Mouse (Mus musculus) fibroblast of lung, adult 2 months (primary cell): ENCODE data around the gene Gal3st3.

Experiments
- DNase-seq: peaks from one replicate; pipeline ENCODE4 v3.0.0-alpha.2; 2011; ENCODE audit warnings: low read depth

Gal3st3 gene

DNA sequence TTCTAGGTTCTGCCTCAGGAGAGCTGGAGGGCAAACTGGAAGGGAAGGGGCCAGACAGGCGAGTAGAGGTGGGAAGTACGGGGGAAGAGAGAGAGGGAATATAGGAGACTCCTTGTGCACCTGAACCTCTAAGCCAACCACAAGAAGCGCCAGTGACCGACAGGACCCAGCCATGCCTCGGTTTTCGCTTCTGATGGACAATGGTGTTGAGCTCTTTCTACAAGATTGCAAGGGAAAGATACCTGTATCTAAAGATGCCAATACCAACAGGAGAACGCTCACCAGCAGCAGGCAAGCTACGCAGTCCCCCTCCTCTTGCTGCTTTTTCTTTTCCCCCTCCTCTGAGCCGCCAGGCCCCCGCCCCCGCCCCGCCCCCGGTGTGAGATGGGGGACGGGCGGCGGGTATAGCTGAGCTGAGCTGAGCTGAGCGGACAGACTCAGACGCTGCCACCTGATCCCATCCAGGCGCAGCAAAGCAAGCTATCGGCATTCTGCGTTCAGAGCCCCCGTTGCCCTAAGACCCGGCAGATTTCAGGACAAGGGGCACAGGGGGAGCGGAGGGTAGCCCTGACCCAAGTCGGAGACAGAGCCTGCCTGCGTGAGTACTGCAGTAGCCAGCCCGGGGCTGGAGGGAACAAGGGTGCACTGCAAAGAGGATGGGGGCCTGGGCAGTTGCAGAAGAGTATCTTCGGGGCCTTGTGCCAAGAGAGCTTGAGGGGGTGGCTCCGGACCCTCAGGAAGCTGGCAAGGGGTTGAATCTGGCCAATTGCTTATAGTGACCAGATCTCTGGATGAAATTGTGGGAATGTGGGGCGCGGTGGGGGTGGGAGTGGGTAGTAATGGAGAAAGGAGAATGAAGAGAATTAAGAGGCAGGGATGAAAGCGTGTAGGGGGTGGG is at the start of gene Gal3st3:
Gene Gal3st3 (plus strand): TSS at position 429 of the 898 bp plus-strand sequence.
- DNase-seq = no peak

DNA sequence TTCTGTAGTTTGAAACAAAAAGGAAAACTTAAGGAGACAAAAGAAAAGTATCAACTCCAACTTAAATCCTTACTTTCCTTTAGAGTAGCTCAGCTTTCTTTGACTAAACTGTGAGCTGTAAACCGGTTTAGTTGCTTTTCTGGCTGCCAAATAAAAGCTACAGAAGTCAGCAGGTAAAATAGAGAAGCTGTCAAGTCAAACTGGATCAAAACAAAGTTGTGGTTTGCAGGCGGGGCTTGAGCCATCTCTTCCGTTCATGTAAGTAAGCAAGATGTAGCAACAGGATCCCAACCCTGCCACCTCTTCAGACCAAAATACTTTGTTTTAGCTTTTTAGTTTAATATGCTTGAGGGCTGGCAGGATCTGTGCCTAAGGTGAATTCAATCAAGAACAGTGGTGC is 41.0 kb upstream of the Gal3st3 start:
- DNase-seq = no peak

DNA sequence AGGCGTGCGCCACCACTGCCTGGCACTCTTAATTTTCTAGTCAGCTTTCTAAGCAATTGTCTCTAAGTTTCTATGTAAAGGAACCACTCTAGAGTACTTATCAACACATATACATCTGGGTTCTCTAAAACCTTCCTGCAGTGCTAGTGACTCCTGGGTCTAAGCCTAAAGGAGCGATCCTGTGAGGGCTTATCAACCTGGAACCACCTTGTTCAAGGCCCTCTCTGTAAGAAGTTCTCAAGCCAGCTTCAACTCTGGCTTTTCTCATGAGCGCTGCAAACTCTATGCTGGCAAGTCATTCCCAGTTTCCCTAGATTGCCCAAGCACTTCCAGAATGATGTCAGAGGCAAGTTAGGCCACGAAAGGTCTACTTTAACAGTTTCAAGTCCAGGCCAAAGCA is 31.1 kb upstream of the Gal3st3 start:
- no peak for DNase-seq

DNA sequence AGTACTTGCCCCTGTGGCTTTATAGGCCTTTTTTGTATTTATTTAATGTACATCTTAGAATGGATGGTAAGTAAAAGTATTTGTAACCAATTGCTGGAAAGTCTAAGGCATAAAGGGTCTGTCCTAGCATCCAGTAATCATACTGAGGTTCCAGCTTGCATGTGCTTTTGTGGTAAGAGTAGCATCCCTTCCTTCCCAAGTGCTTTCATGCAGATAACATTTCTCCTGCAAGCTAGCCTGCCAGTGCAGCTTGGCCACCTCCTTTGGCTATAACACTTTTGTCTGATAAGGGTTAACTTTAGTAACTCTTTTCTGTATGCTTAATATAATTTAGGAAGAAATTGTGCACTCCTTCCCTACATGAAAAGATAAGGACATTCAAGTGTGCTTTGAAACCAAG is 30.1 kb upstream of the Gal3st3 start:
- no peak for DNase-seq

DNA sequence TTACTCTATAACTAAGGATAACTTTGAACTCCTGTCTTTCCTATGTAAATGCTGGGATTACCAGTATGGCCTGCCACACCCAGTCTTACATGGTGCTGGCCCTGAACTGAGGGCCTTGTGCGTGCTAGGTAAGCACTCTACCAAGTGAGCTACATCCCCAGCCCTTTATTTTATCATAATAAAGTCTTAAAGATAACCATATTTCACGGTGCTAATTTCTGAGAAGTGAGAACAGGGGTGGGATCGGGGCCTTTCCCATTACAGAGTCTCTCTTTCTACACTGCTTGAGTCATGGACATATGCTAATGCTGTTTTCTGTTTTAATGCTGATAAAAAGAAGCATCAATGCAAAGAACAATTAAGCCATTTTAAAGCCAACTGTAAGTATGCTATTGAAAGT is 29.3 kb upstream of the Gal3st3 start:
- DNase-seq = no peak

DNA sequence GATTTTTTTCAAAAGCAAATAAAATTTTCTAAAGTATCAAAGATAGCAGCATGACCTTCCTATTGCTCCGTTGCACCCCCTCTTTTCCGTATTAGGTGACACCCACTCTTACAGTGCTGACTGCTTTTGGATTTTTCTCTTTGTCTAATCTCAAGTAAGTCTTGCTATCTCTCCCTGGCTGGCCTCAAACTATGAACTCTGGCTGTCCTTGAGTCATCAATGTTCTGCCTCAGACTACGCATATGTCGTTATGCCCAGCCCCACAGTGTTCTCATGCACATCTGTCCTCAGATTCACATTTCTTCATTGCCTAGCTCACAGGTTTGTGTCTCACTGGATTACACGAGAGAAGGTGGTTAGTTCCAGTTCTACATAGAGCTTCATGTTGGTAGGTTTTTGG is 28.7 kb upstream of the Gal3st3 start:
- DNase-seq = no peak

DNA sequence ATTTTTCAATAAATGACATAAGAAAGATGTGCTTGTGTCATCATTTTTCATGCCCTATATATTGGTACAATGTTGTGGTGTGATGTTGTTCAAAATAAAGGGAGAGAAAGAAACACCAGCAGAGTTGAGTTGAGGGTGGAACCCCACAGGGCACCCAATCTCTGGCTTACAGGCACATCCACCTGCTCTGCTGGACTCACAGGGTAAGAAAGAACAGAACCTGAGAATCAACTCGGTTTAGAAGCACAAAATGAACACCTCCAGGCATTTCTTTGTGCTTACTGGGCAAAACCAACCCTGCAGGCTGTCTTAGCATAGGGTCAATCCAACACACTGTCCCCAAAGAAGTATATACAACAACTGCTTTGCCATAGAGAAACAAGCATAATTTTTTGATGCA is 26.7 kb upstream of the Gal3st3 start:
- no peak for DNase-seq

DNA sequence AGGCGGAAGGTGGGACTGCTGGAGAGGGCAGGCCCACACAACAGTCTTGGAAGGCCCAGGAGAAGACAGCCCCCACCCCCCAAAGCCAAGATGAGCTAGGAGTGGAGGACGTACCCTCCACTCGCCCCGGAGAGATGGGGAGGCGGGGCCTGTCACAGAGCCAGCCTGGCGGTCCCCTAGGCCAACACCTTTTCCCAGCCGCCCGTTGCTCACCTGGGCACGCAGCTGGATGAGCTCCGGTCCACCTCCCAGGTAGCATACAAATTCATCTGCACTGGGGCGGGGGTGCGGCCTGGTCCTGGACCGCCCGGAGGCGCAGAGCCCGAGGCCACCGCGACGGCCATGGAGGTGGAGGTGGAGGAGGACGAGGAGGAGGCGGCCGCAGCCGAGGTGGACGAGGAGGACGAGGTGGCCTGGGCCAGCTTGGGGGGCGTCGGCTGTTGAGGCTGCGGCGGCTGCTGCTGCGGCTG is 25.8 kb upstream of the Gal3st3 start:
- DNase-seq = no peak

DNA sequence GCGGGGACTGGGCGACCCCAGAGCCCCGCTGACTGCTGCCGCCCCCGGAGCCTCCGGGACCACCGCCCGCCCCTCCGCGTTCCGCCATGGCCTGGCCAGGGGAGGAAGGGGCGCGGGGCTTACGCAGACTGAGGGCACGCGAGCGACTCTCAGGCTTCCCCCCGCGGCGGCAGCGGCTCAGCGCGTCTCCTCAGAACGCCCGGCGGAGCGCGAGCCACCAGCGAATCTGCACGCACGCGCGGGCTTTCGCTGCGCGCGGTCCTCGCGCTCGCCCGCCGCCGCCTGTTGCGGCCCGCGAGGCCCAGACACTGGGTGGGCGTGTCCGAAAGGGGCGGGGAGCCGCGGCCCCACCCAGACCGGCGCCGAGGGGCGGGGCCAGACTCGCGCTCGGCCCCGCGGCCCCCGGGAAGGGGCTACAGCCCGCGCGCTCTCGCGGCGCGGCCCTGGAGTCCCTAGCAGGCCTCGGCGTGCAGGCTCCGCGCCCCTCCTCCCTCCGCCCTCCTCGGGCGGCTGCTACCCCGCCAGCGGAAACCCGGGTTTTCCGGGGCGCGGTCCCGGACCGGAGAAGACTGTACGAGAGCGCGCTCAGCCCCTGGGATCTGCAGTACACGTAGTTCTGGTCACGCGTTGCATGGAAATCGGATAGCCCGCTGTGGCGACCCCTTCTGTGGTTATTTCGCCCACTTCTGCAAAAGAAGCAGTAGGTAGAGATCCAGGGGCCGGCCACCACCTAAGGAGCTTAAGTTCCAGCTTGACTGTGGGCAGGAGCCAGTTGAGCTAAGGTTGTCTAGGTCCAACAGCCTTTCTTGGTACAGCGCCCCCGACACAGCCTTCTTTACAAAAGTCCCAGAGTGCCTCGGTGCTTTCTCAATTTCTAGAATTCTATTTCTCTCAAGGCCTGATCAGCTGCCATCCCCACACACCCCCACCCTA is 25.1 kb upstream of the Gal3st3 start, which contains the start of gene Pacs1:
Gene Pacs1 (minus strand): TSS at position 319 of the 933 bp plus-strand sequence.
- peak; percentile 35 for DNase-seq

DNA sequence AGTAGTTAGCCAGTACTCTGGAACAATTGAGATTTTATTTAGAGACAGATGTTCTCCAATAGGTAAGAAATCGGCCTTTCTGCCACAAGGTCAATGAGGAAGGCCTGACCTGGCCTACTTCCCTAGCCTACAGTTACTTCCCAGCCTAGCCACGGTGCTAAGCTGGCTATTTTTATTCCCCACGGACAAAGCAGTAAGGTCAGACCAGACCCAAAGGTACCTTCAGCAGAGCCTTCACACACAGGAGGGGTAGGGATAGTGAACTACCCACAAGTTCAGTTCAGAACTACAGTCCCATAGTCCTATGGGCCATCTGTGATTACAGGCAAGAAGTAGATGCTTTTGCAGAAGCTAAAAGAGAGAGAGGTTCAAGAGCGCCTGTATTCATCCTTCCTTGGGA is 24.2 kb upstream of the Gal3st3 start:
- DNase-seq = no peak

DNA sequence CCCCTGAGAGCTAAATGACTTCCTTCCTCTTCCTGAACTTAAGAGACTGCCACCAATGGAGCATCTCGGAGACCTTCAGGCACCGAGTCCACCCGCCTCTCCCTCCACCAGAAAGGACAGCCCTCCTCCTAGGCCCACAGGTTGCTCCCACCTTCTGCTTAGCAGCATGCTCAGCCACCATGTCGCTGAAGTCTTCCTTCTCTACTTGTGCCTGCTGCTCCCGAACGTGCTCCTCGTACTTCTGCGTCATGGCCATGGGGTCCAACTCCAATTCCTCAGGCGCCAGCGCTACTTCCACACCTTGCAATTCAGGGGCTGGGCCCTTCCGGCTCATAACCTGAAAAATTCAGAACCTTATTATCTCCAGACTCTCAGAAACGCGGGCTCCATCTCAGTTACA is 23.5 kb upstream of the Gal3st3 start:
- DNase-seq = no peak

DNA sequence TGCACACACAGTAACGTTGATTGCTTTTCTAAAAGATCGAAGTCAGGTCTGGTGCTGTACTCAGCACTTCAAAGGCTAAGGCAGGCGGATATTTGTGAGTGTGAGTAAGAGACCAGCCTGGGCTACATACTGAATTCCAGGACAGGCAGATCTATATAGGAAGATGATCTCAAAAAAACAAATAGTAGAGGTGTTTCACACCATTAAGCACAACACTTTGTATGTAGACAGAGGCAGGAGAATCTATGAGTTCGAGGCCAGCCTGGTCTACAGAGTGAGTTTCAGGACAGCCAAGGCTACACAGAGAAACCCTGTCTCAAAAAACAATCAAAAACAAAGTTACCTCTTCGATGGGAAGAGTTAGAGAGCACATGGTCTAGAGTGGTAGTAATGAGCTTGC is 22.4 kb upstream of the Gal3st3 start:
- DNase-seq = no peak

DNA sequence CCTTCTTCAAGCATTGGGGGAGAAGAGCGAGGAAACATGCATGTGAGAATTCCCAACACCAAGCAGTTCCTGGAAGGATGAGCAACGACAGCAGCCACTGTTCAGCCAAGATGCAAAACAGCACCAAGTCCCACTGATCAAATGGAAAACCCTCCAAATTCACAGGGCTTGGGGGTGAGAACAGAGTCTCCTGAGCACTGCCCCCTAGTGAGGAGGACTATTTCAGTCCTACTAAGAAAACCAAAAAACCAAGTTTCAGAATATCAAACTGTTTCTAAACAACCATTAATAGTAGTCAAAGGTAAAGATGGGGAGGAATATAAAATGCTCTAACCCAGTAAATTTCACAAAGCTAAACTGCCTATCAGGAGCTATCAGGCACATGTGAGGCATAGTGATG is 21.6 kb upstream of the Gal3st3 start:
- no peak for DNase-seq

DNA sequence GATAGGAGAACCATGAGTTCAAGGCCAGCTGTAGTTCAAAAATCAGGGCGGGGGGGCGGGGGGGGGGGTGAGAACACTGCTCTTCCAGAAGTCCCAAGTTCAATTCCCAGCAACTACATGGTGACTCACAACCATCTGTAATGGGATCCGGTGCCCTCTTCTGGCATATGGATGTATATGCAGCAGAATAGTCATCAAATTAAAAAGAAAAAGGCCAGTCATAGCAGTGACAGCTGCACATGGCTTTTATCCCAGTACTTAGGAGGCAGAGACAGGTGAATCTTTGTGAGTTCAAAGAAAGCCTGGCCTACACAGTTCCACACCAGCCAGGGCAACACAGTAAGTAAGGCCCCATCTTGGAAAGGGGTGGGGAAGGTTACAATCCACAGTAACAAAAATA is 21.0 kb upstream of the Gal3st3 start:
- no peak for DNase-seq

DNA sequence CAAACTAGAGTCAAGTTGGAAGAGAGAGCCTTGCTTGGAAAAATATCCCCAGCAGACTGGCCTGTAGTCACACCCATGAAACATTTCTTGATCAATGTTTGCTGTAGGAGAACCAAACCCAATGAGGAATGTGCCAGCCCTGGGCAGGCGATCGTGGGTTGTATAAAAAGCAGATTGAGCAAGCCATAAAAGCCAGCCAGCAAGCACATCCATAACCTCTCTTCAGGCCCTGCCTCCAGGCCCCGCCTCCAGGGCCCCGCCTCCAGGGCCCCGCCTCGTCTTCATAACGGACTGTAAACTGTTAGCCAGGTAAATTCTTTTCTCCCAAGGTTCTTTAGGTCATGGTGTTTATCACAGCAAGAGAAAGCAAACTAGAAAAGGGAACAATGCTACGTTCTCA is 19.8 kb upstream of the Gal3st3 start:
- DNase-seq = peak; percentile 32

DNA sequence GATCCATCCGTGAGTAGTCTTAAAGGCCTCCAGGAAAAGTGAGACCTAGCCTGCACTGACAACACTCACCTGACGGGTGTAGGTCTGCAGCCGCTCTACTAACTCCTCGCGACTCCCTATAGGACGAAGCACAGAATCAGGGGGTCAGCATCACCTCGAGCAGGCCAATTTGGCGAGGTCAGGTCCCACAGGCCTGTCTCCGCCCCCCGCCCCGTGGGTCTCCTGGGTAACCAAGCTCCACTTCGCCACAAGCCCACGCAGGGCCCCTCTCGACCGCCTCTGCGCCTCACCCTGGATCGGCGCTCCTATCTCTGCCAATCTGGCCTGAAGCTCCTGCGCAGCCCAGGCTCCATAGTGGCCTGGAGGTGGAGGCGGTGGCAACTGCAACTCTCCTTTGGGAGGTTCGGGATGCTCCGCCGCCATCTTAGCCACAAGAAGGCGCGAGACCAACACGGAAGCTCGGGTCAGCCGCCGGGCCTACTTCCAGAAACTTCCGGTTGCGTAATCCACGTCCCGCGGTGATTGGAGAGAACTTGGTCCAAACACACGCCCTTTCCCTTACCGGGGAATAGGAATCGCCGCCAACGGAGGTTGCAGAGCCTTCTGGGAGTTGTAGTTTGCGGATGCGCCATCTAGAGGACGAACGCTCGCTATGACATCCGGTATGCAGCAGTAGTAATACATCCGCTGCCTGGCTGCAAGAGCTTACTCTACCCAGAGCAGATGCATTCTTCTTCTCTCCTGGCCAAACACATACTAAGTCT is 3.0 kb upstream of the Gal3st3 start, which contains the start of gene Sf3b2:
Gene Sf3b2 (minus strand): TSS at position 484 of the 764 bp plus-strand sequence.
- peak; percentile 99 for DNase-seq

DNA sequence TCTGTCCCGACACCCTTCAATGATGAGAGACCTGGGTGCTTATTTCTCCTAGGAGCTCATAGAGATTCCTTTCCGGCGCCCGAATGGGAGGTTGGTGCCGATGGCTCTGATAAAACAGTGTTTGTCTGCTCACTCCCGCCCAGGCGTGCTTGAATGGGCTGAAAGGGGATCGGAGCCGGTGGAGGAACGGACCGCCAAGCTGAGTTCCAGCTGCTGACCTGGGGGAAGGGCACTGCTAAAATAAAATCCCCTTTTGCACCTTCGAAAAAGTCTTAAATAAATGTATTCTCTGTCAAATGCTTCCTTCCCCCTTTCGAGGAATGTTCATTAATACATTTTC is 2.4 kb upstream of the Gal3st3 start:
- DNase-seq = no peak

DNA sequence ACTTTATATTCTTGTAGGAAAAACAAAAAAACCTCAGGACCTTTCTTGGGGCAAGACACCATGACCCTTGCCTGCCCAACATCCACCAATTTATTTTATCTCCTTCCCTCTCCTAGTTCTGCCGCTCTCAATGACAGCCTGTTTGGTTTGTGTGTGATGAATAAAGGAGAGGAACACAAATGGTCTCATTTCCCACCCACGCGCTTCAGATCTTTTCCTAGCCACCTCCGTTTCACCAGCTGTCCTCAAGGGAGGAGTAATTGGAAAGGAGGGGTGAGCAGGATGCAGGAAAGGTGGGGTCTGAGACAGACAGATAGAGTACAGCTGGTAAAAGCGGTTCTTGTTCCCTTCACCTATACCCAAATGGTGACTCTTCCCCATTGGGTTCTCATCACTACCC is 1.5 kb upstream of the Gal3st3 start:
- DNase-seq = no peak

DNA sequence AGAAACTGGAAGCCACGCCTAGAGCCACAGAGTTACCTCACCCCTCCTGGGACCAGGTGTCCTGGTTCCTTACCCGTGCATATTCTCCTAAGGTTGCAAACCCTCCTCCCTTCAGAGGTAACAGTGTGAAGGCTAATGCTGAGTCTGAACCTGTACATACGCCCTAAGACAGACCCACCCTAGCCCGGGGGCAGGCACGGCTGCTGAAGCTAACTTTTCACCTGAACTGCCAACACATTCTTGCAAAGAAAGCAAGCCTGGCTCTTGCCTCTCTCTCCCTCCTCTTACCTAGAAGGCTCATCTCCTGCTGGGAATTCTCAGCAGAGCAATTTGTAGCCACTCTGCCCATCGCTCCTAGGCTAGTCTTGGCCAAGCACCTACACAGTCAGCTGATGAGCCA is 2.5 kb downstream of the Gal3st3 start:
- DNase-seq = no peak

DNA sequence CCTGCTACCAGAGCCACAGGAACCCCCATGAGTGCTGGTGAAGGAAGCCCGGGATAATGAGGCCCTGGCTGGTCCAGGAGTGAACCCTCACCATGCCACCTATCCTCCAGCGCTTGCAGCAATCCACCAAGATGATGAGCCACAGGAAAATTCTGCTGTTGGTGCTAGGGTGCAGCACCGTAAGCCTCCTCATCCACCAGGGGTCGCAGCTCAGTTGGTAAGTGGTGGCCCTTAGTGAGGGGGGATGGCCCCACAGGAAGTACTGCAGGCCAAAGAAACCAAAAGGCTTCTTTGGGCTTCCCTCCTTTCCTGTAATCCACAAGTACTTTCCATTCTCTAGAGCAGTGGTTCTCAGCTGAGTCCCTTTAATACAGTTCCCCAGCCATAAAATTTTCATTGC is 4.3 kb downstream of the Gal3st3 start:
- no peak for DNase-seq

DNA sequence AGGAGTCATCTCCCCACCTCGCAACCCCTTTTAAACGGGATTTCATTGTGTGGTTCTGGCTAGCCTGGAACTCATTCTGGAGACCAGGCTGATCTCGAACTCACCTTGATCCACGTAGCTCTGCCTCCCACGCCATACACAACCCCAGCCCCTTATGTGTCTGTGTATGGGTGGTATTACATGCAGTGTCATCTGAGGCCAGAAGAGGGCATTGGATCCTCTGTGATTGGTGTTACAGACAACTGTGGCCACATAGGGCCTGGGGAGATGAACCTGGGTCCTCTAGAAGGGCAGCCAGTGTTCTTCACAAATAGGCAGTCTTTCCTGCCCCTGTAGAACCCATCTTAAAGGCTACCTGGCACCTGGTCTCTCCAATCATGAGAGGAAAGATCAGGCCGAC is 8.1 kb downstream of the Gal3st3 start:
- no peak for DNase-seq
